16 mouse cellular contexts compared by ENCODE assay signal in the genomic region with DNA sequence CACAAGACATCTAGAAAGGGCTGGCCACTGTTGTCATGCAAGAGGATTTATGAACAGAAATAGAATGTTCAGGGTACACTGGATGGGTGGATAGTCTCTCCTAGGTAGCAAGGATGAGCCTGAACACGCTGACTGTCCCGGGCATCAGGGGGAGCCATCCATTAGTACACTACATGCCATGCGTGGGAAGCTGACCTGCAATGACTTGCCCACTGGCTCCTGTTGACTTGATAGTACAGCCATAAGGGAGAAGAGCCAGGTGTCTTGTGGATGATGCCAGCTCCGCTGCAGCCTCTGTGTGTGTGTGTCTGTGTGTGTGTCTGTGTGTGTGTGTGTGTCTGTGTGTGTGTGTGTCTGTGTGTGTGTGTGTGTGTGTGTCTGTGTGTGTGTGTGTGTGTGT. TPM values are rescaled to one million over a fixed set of nuclear protein-coding genes. Genes with fewer than 3 reads are reported as not detected.
DNase-seq lines count a peak whose midpoint lies in the region.
"Had no signal": no experiment of that assay in that cellular context is flagged by ENCODE, and none has a peak within 500 bp of the region (broad histone marks: within the 10 kb centered on the region; RNA-seq: fewer than 3 reads in every experiment).

No protein-coding gene starts in this region.

- DNase-seq in fat pad, adult 2 months (ENCODE audit: extremely low read depth, low read depth, low spot score) = peak; percentile 55
- DNase-seq in gonadal fat pad, adult 2 months (ENCODE audit: low read depth) = peak; percentile 54
- no peak for DNase-seq in c-Kit-positive CD71-positive TER-119-positive erythroid progenitor cells, embryonic 14.5 days (ENCODE audit: low spot score)
- DNase-seq in thymus, postnatal 25 days = no peak
- DNase-seq: adrenal gland, adult 2 months; adrenal gland, adult 8-10 months; adrenal gland, postnatal 10 days; adrenal gland, postnatal 14 days; adrenal gland, postnatal 25 days; adrenal gland, postnatal 36 days; B cell, adult 2 months; cerebellum, adult 11 months; cerebellum, adult 11-12 months; cerebellum, adult 18-20 months; cerebellum, adult 2 months had no signal

RNA-seq across cellular contexts. Expression of a gene that starts 4.4 kb away (rescaled TPM):
- polyA plus RNA-seq in gonadal fat pad, adult 2 months (2012; rRNA removed) = 2.0 and 2.3 TPM in 2 replicates
- polyA plus RNA-seq: Patski had no signal

Comparison
In these comparisons a context has a peak if more than half of its experiments do, and no peak if none do; other contexts are left out.
1. DNase-seq: peak in fat pad, adult 2 months (single experiment) and gonadal fat pad, adult 2 months (single experiment); none in c-Kit-positive CD71-positive TER-119-positive erythroid progenitor cells, embryonic 14.5 days (single experiment) and thymus, postnatal 25 days (single experiment).